Mouse (Mus musculus) heart, embryonic 11.5 days (tissue): ENCODE data around the gene Sema4d. TPM values are rescaled to one million over a fixed set of nuclear protein-coding genes. Genes with fewer than 3 reads are reported as not detected.
A peak's percentile ranks its signal among the peaks of the same experiment; 100 is the strongest.

Experiments
- ATAC-seq: fragments of 200-750 bp; cut with Nextera tagmentation; replicated peaks from 2 replicates; pipeline ENCODE4 v1.8.0; 2017; ENCODE audit warnings: moderate library complexity; ENCODE audit not compliant: insufficient number of reproducible peaks, low FRiP score, low TSS enrichment
- H3K27ac ChIP-seq: fragments of 300-500 bp; sonication (generic); 2 replicates; pipeline ENCODE4 v1.5.1; 2014; ENCODE audit warnings: mild to moderate bottlenecking, low read depth, low read length
- H3K27me3 ChIP-seq: fragments of 300-500 bp; sonication (generic); 2 replicates; pipeline ENCODE4 v1.6.1; 2014; ENCODE audit warnings: mild to moderate bottlenecking, low read length, mixed read lengths; ENCODE audit not compliant: control insufficient read depth, insufficient read depth
- H3K36me3 ChIP-seq: fragments of 300-500 bp; sonication (generic); 2 replicates; pipeline ENCODE4 v1.6.1; 2014; ENCODE audit warnings: mild to moderate bottlenecking, low read length, moderate library complexity, mixed read lengths; ENCODE audit not compliant: control insufficient read depth, insufficient read depth
- H3K4me1 ChIP-seq: fragments of 300-500 bp; sonication (generic); 2 replicates; pipeline ENCODE4 v1.6.1; 2014; ENCODE audit warnings: low read length; ENCODE audit not compliant: control insufficient read depth, insufficient read depth
- H3K4me2 ChIP-seq: fragments of 300-500 bp; sonication (generic); 2 replicates; pipeline ENCODE4 v1.6.1; 2014; ENCODE audit warnings: mild to moderate bottlenecking, moderate library complexity
- H3K4me3 ChIP-seq: fragments of 300-500 bp; sonication (generic); 2 replicates; pipeline ENCODE4 v1.5.1; 2014; ENCODE audit warnings: low read depth, low read length
- H3K9ac ChIP-seq: fragments of 300-500 bp; sonication (generic); 2 replicates; pipeline ENCODE4 v1.6.1; 2014; ENCODE audit warnings: mild to moderate bottlenecking, low read depth, low read length, moderate library complexity
- H3K9me3 ChIP-seq: fragments of 300-500 bp; sonication (generic); replicated peaks from 2 replicates; pipeline ENCODE4 v1.6.1; 2016; ENCODE audit warnings: low read length; ENCODE audit not compliant: control insufficient read depth
- WGBS: fragments of 180-500 bp; shearing (Covaris S2); extraction: QIAGEN DNeasy Blood & Tissue Kit; methylation state at CpG from one replicate; pipeline ENCODE4 v1.1.7; 2014; ENCODE audit not compliant: insufficient replicate concordance; 5-methylcytosine and 5-hydroxymethylcytosine counted together
- polyA plus RNA-seq: library from polyadenylated mRNA; unstranded; fragments of >200 nt; fragmentation: Nextera tagmentation; extraction: Ambion mirVana; gene quantifications from 2 replicates; pipeline ENCODE4 v1.2.1, GENCODE M21; 2014

Gene Sema4d
- polyA plus RNA-seq, 1 experiment from 2014 or later: 11.0 TPM

DNA sequence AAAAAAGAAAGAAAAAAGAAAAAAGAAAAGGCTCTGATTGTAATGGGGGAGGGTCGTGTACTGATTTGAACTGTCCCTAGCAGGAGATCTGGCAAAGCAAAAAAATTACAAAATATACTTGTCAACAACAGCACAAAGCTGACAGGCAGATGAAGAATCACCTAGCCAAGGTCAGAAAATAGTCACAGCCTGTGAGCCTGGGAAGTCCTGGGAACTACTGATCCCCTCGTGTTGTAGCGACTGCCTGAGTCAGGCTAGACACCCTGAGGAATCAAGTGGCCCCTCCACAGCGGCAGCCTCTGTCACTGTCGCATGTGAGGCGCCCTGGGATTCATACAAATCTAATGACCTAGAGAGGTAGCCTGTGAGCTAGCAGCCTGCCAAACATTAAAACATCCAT, 25.8 kb upstream of the Sema4d start:
- Histone ChIP-seq H3K9me3 (no peaks in the 10 kb centered on the region), H3K36me3 (no peaks in the 10 kb centered on the region), H3K9ac (no peak overlapping the region), H3K4me1 (peaks cover 17% of the 10 kb centered on the region), H3K4me2 (no peak overlapping the region), H3K4me3 (no peak overlapping the region), H3K27ac (no peak overlapping the region), H3K27me3 (no peaks in the 10 kb centered on the region)
- ATAC-seq: no peak
- WGBS: 68% methylated on average over 6 of the region's 6 CpGs

GRCm38 (mm10) chr13:51818944-51819326, 25.4 kb upstream of the Sema4d start:
- Histone ChIP-seq H3K4me3 (no peak overlapping the region), H3K27ac (no peak overlapping the region), H3K4me1 (peaks cover 19% of the 10 kb centered on the region), H3K4me2 (no peak overlapping the region), H3K27me3 (no peaks in the 10 kb centered on the region), H3K9me3 (no peaks in the 10 kb centered on the region), H3K9ac (no peak overlapping the region), H3K36me3 (no peaks in the 10 kb centered on the region)
- no peak for ATAC-seq
- WGBS: 63% methylated on average over 3 of the region's 3 CpGs

DNA sequence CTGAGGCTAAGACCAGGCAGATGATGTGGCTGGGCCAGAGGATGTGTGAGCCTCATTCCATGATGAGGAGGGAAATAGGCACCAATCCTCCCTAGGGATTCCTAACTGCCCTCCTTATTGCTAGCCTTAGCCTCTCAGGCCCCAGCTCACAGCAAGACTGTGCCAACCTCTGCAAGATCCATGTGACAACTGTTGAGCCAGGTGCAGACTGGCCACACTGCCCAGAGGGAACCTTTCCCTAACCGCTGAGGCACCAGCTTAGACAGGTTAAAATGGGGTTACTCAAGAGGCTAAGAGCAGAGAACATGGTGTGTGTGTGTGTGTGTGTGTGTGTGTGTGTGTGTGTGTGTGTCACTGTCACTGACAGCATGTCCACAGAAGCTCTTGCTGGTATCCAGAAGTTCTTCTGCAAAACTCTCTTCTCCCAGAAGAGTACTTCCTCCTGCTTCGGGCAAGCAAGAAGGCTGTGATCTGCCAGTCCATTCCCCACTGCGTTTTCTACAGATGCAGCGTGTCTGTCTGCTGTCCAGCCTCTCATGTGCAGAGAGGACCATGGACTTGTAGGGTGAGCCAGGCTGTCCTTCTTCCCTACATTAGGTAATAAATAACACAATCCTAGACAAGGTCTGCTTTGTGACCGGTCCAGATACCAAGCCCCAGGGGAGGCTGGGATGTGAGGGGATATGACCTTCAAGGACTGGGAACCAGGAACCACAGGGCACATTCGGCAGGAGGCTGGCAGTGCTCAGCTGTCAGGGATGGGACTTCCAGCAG, 24.8 kb upstream of the Sema4d start:
- peaks cover 25% of the 10 kb centered on the region for H3K4me1 ChIP-seq
- peak overlapping the region; percentile 43; the same call in 1 of the 2 replicates for H3K9ac ChIP-seq
- H3K27ac ChIP-seq: no peak overlapping the region
- ATAC-seq: no peak
- no peaks in the 10 kb centered on the region for H3K27me3 ChIP-seq
- no peaks in the 10 kb centered on the region for H3K9me3 ChIP-seq
- 60% methylated on average over 6 of the region's 6 CpGs for WGBS
- H3K36me3 ChIP-seq: no peaks in the 10 kb centered on the region
- H3K4me2 ChIP-seq: no peak overlapping the region
- H3K4me3 ChIP-seq: no peak overlapping the region

DNA sequence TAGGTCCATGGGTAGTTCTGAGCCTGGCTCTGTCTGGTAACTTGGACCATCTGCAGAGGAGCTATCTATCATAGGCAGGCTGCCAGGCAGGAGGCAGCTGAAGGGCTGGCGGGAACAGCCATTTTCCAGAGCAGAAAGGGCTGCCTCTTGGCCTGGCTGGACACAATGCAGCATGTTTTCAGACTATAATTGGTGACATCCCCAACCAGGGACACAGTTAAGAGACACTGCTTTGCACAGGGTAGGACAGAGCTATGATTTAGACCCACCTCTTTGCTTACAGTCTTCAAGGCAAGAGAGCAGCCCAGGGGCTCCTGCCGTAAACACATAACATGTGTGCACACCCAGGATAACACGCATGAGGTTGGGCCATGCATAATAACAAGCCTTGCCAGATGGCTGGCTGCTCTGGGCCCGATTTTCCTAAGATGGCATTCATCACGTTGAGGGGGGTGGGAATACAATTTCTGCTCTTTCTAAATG, 23.1 kb upstream of the Sema4d start:
- Histone ChIP-seq H3K9me3 (no peaks in the 10 kb centered on the region), H3K27me3 (no peaks in the 10 kb centered on the region), H3K27ac (peak overlapping the region; percentile 67), H3K9ac (no peak overlapping the region), H3K4me2 (no peak overlapping the region), H3K4me3 (no peak overlapping the region), H3K36me3 (no peaks in the 10 kb centered on the region), H3K4me1 (peaks cover 26% of the 10 kb centered on the region)
- 71% methylated on average over 5 of the region's 5 CpGs for WGBS
- ATAC-seq: 0 out of 2 replicates have a peak, but pooled peaks have one; percentile 3

GRCm38 (mm10) chr13:51815865-51816504, 22.4 kb upstream of the Sema4d start:
- Histone ChIP-seq H3K9me3 (no peaks in the 10 kb centered on the region), H3K9ac (no peak overlapping the region), H3K4me2 (no peak overlapping the region), H3K36me3 (no peaks in the 10 kb centered on the region), H3K27ac (peak overlapping the region; percentile 67), H3K4me1 (peaks cover 26% of the 10 kb centered on the region), H3K27me3 (no peaks in the 10 kb centered on the region), H3K4me3 (no peak overlapping the region)
- 50% methylated on average over 9 of the region's 9 CpGs for WGBS
- ATAC-seq: peak; percentile 55; the same call in 1 of the 2 replicates

DNA sequence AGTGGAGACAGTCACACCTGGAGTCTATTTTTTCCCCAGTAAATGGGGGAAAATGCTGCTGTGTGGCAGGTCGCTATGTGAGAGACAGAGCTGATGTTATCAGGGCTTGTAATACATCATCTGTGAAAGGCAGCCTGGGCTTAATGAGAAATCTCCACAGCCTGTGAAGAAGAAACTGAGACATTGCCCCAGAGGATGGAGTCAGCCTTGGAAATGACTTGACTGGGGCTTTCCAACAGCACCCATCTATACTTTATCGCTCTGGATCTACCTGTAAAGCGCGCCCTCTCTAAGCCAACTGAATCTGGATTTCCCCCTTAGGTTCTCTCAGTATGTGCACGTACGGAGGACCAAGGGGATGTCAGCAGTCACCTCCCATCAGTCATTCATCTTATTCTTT, 21.1 kb upstream of the Sema4d start:
- Histone ChIP-seq H3K4me1 (peaks cover 26% of the 10 kb centered on the region), H3K36me3 (no peaks in the 10 kb centered on the region), H3K9me3 (no peaks in the 10 kb centered on the region), H3K4me3 (no peak overlapping the region), H3K27me3 (no peaks in the 10 kb centered on the region), H3K27ac (no peak overlapping the region), H3K4me2 (no peak overlapping the region), H3K9ac (no peak overlapping the region)
- 83% methylated on average over 6 of the region's 6 CpGs for WGBS
- no peak for ATAC-seq

DNA sequence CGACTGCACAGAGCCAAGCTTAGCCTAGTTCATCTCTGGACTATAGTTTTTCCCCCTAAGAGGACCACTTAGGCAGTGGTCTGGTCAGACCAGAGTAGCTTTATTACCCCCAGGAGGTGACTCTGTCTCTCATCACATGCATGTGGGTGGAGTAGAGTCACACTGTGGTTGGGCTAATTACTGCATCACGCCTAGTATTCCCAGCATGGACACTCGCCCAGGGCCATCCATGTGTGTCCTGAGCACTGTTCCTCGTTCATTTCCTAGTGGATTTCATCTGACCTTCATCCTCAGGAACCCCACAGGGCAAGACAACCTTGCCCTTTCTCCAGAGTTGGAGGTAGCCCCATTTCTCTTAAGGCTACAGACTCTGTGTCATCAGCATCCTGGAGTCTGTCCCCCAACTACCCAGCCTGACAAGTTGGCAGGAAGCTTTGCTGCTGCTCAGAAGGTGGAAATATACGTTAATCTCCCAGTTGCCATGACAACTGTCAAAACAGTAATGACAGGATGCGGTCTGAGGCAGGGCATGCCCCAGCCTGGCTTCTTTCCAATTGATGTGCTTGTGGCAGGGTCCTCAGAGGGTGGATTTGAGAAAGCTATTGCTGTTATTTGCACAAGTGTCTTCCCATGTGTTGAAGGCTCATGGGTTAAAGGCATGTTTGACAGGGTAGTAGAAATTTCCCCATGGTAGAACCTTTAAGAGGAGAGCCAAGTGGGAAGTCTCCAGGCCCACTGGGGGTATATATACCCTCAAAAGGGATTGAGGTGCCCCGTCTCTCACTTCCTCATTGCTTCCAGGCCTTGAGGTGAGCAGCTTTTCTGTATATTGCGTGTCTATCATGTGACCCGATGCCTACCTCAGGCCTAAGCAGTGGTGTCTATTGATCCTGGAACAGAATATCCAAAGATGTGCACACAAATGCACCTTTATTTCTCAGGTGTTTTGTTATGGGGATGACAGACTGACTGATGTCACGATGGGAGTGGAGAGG, 20.4 kb upstream of the Sema4d start:
- WGBS: 55% methylated on average over 10 of the region's 10 CpGs
- H3K27ac ChIP-seq: no peak overlapping the region

GRCm38 (mm10) chr13:51808141-51808540, 14.6 kb upstream of the Sema4d start:
- Histone ChIP-seq H3K36me3 (no peaks in the 10 kb centered on the region), H3K9ac (no peak overlapping the region), H3K4me3 (no peak overlapping the region), H3K9me3 (no peaks in the 10 kb centered on the region), H3K4me2 (0 out of 2 replicates have a peak overlapping the region, but pooled peaks have one; percentile 17), H3K27ac (no peak overlapping the region), H3K4me1 (no peaks in the 10 kb centered on the region), H3K27me3 (no peaks in the 10 kb centered on the region)
- ATAC-seq: peak; percentile 39; the same call in 1 of the 2 replicates
- 27% methylated on average over 12 of the region's 12 CpGs for WGBS

More for the DNA sequence above, 20.4 kb upstream of the Sema4d start:
- H3K9ac ChIP-seq: no peak overlapping the region
- no peaks in the 10 kb centered on the region for H3K9me3 ChIP-seq
- H3K4me3 ChIP-seq: no peak overlapping the region
- no peak overlapping the region for H3K4me2 ChIP-seq
- ATAC-seq: no peak
- H3K27me3 ChIP-seq: no peaks in the 10 kb centered on the region
- H3K4me1 ChIP-seq: peaks cover 23% of the 10 kb centered on the region
- no peaks in the 10 kb centered on the region for H3K36me3 ChIP-seq
